Mouse (Mus musculus) liver, adult 2 months (tissue): ENCODE results near the gene Amigo3. TPM values are rescaled to one million over a fixed set of nuclear protein-coding genes. Genes with fewer than 3 reads are reported as not detected.

Source experiments
- DNase-seq: peaks from one replicate; pipeline ENCODE4 v3.0.0-alpha.2; 2011; ENCODE audit warnings: low read depth, low spot score; ENCODE audit errors: extremely low read depth
- H3K27ac ChIP-seq: fragments of 200-500 bp; replicated peaks from 2 replicates; pipeline ENCODE4 v1.5.1; 2012; ENCODE audit warnings: low read depth, mild to moderate bottlenecking, control low read depth, inconsistent platforms, low read length; ENCODE audit not compliant: insufficient read depth
- H3K27me3 ChIP-seq: fragments of 200-500 bp; 2 replicates; pipeline ENCODE4 v1.6.1; 2012; ENCODE audit warnings: mild to moderate bottlenecking, moderate library complexity, low read length, inconsistent platforms; ENCODE audit not compliant: control insufficient read depth, insufficient read depth
- H3K36me3 ChIP-seq: fragments of 200-500 bp; 2 replicates; pipeline ENCODE4 v1.6.1; 2012; ENCODE audit warnings: low read length, inconsistent platforms; ENCODE audit not compliant: control insufficient read depth, insufficient read depth
- H3K4me1 ChIP-seq: fragments of 200-500 bp; 2 replicates; pipeline ENCODE4 v1.6.1; 2011; ENCODE audit warnings: low read length; ENCODE audit not compliant: control insufficient read depth, insufficient read depth
- H3K4me3 ChIP-seq: fragments of 200-500 bp; 2 replicates; pipeline ENCODE4 v1.5.1; 2011; ENCODE audit warnings: low read depth, mild to moderate bottlenecking, control low read depth, low read length, moderate library complexity; ENCODE audit not compliant: insufficient read depth
- H3K79me2 ChIP-seq: fragments of 200-500 bp; 2 replicates; pipeline ENCODE4 v1.6.1; 2012; ENCODE audit warnings: inconsistent platforms, mild to moderate bottlenecking, low read length, moderate library complexity; ENCODE audit not compliant: control insufficient read depth, insufficient read depth
- H3K9ac ChIP-seq: fragments of 200-500 bp; 2 replicates; pipeline ENCODE4 v1.6.1; 2012; ENCODE audit warnings: low read depth, mild to moderate bottlenecking, control low read depth, inconsistent platforms, low read length
- CTCF ChIP-seq: fragments of 200-500 bp; IDR thresholded peaks from 2 replicates; pipeline ENCODE4 v1.5.1; 2011; ENCODE audit warnings: low read depth, low read length, control low read depth
- POLR2A ChIP-seq: fragments of 200-500 bp; IDR thresholded peaks from 2 replicates; pipeline ENCODE4 v1.6.1; 2011; ENCODE audit warnings: low read length, control low read depth; ENCODE audit not compliant: insufficient read depth; ENCODE audit errors: extremely low read depth
- WGBS: fragments of 180-500 bp; shearing (Covaris S2); methylation state at CpG from one replicate; pipeline ENCODE4 v1.1.7; 2018; 5-methylcytosine and 5-hydroxymethylcytosine counted together
- polyA plus RNA-seq: library from polyadenylated mRNA; depleted of rRNA; stranded (reverse); fragments of >200 nt; gene quantifications from 2 replicates; pipeline ENCODE4 v1.2.3, GENCODE M21; 2012
- total RNA-seq: library from RNA; depleted of rRNA; stranded (reverse); fragments of >200 nt; gene quantifications from 2 replicates; pipeline ENCODE4 v1.2.3, GENCODE M21; 2014

Gene Amigo3
- total and polyA plus RNA-seq, 2 experiments = 0.37 to 2.8 TPM

- Histone ChIP-seq H3K79me2 (no peaks in the 10 kb centered on the region), H3K4me3 (no peak overlapping the region), H3K36me3 (peaks cover 12% of the 10 kb centered on the region; the same call in 1 of the 2 replicates), H3K9ac (no peak overlapping the region), H3K27me3 (no peaks in the 10 kb centered on the region), H3K27ac (no peak overlapping the region), H3K4me1 (peaks cover 22% of the 10 kb centered on the region)
- DNase-seq = no peak
- WGBS = 92% methylated on average over 9 of the region's 9 CpGs
- TF ChIP-seq CTCF = no peak
- TF ChIP-seq POLR2A = no peak
Observed at GRCm38 (mm10) chr9:108058291-108058690, 5.3 kb downstream of the Amigo3 start.

GRCm38 (mm10) chr9:108062142-108062541, 9.2 kb downstream of the Amigo3 start:
- no peaks in the 10 kb centered on the region for H3K27me3 ChIP-seq
- H3K4me1 ChIP-seq = peaks cover 7% of the 10 kb centered on the region
- 95% methylated on average over 3 of the region's 3 CpGs for WGBS
- no peak for TF ChIP-seq POLR2A
- TF ChIP-seq CTCF = no peak
- peaks cover 16% of the 10 kb centered on the region; the same call in 1 of the 2 replicates for H3K36me3 ChIP-seq
- H3K27ac ChIP-seq = no peak overlapping the region
- no peaks in the 10 kb centered on the region for H3K79me2 ChIP-seq
- H3K4me3 ChIP-seq = no peak overlapping the region
- DNase-seq = no peak
- H3K9ac ChIP-seq = no peak overlapping the region

- H3K27ac ChIP-seq = no peak overlapping the region
- no peak overlapping the region for H3K4me3 ChIP-seq
- H3K36me3 ChIP-seq = peaks cover 16% of the 10 kb centered on the region; the same call in 1 of the 2 replicates
- WGBS = 83% methylated on average over 12 of the region's 12 CpGs
- no peak overlapping the region for H3K9ac ChIP-seq
- H3K27me3 ChIP-seq = no peaks in the 10 kb centered on the region
- TF ChIP-seq POLR2A (no peak), CTCF (no peak)
- no peaks in the 10 kb centered on the region for H3K79me2 ChIP-seq
- H3K4me1 ChIP-seq = no peaks in the 10 kb centered on the region
- DNase-seq = no peak
Observed at GRCm38 (mm10) chr9:108063361-108063760, 10.4 kb downstream of the Amigo3 start.

DNA sequence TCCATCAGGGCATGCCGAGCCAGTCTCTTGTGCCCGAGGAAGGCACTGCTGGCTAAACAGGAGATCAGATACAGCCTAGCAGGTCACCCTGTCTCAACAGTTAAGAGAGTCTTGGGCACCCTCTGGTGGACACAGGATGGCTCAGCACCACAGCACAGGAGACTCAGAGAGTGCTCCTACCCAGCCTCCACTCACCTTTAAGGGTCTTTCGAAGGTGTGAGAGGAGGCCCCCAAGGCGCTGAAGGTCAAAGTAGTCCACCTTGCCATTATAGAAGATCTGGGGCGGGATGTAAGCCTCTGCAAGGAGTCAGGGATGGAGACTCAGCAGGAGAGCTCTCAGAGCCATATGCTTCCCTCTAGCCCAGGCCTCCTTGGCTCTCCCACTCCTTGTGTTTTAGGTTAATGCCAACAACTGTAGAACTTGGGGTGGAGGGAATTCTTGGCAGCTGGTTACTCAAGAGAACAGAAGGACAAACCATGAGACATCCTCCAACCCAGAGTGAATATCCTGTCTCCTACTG, 12.6 kb downstream of the Amigo3 start:
- DNase-seq = no peak
- Histone ChIP-seq H3K9ac (no peak overlapping the region), H3K27ac (no peak overlapping the region), H3K36me3 (peaks cover 20% of the 10 kb centered on the region; the same call in 1 of the 2 replicates), H3K27me3 (no peaks in the 10 kb centered on the region), H3K4me3 (no peak overlapping the region), H3K4me1 (no peaks in the 10 kb centered on the region), H3K79me2 (no peaks in the 10 kb centered on the region)
- 64% methylated on average over 5 of the region's 5 CpGs for WGBS
- TF ChIP-seq CTCF = peak; percentile 75
- TF ChIP-seq POLR2A = no peak

GRCm38 (mm10) chr9:108067199-108067598, 14.2 kb downstream of the Amigo3 start:
- no peaks in the 10 kb centered on the region for H3K27me3 ChIP-seq
- H3K4me3 ChIP-seq = no peak overlapping the region
- H3K79me2 ChIP-seq = no peaks in the 10 kb centered on the region
- peaks cover 5% of the 10 kb centered on the region for H3K4me1 ChIP-seq
- peaks cover 24% of the 10 kb centered on the region; the same call in 1 of the 2 replicates for H3K36me3 ChIP-seq
- DNase-seq = no peak
- no peak for TF ChIP-seq CTCF
- no peak for TF ChIP-seq POLR2A
- H3K9ac ChIP-seq = no peak overlapping the region
- WGBS = 97% methylated on average over 7 of the region's 7 CpGs
- H3K27ac ChIP-seq = no peak overlapping the region

DNA sequence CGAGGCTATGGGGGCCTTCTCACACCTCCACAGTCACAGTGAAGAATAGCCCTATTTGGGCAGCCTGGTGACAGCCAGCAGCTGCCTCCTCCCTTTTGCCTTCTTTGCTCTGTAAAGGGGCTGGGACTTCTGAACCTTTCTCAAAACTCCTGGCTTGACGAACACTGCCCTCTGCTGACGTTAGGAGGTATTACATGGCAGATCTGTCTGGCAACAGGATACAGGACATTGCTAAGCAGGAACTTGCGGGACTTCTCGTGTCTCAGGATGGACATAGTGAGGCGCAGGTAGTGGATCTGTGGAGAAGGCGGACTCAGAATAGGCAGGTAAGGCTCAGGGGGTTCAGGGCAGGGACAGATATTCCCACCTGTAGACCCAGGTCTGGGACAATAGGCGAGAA, 14.9 kb downstream of the Amigo3 start:
- no peak overlapping the region for H3K27ac ChIP-seq
- peak; percentile 70 for TF ChIP-seq CTCF
- no peak for TF ChIP-seq POLR2A

More for the DNA sequence above, 14.9 kb downstream of the Amigo3 start:
- H3K4me1 ChIP-seq = peaks cover 11% of the 10 kb centered on the region
- WGBS = 31% methylated on average over 8 of the region's 8 CpGs
- peaks cover 20% of the 10 kb centered on the region; the same call in 1 of the 2 replicates for H3K36me3 ChIP-seq
- no peaks in the 10 kb centered on the region for H3K79me2 ChIP-seq
- peak; percentile 75 for DNase-seq
- H3K4me3 ChIP-seq = no peak overlapping the region
- H3K9ac ChIP-seq = no peak overlapping the region
- no peaks in the 10 kb centered on the region for H3K27me3 ChIP-seq
